Mouse (Mus musculus): Measurements from ENCODE around the gene Med15.

DNA sequence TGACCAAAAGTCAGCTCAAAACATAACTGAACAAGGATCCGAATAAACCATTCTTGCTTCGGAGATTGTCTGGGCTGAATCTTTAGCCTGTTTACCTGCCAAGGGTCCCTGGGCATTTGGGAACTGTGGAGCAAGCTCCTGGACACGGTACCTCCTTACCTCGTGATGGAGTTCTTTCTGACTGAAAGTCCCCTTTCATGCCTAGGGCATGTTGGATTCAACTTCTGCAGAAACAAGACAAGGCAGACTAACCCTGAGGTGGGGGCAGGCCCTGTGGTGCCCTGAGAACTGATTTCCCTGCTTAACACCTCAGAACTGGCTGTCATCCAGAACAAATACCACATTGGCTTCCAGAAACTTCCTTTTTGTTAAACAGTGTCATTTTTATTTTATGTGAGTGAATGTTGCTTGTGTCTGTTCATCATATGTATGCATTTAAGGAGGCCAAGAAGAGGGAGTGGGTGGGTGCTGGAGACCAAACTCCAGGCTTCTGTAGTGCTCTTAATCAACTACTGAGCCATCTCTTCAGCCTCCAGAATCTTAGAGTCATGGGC is 89.2 kb downstream of the Med15 start:
- no peak for TF ChIP-seq CTCF (IDR thresholded peaks at IDR 0.05)
- TF ChIP-seq EP300 (IDR thresholded peaks at IDR 0.05) = no peak
